Mouse (Mus musculus) erythroblast, embryonic 14.5 days (primary cell): ENCODE measurements around the gene Slamf1.

ENCODE experiments used
- GATA1 ChIP-seq: IDR thresholded peaks from 2 replicates; pipeline ENCODE4 v1.6.1; 2012; ENCODE audit warnings: low read length, inconsistent platforms, mixed read lengths
- TAL1 ChIP-seq: IDR thresholded peaks from 3 replicates; pipeline ENCODE4 v1.6.1; 2012; ENCODE audit warnings: low read length, inconsistent platforms, mixed read lengths

DNA sequence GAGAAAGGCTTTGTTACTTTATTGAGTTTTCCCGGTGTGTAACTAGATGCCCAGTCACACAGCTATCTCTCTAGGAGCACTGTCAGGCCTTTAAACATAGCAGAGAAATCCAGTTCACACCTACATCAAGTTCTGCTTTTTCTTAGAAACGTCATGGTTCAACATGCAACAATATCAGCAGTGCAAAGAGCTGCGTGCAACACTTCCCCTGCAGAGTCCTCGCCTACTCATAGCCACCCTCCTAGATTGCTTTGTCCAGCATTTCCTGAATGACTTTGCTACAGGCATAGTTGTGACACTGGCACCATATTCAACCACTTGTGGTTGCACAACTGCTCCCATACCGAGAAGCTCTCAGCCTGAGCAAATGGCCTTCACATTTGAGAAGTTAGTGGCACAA, 82.5 kb downstream of the Slamf1 start:
- TF ChIP-seq TAL1: no peak
- no peak for TF ChIP-seq GATA1
